Mouse (Mus musculus) bone marrow, adult 2 months (tissue): ENCODE measurements around the gene Rrp9.

Experiments
- CTCF ChIP-seq: fragments of 200-500 bp; IDR thresholded peaks from 2 replicates; pipeline ENCODE4 v1.5.1; 2011; ENCODE audit warnings: low read length, control low read depth; ENCODE audit not compliant: control insufficient read depth, insufficient read depth
- POLR2A ChIP-seq: fragments of 200-500 bp; IDR thresholded peaks from 2 replicates; pipeline ENCODE4 v1.6.1; 2011; ENCODE audit warnings: low read depth, mild to moderate bottlenecking, control low read depth, low read length, borderline replicate concordance; ENCODE audit not compliant: control insufficient read depth

DNA sequence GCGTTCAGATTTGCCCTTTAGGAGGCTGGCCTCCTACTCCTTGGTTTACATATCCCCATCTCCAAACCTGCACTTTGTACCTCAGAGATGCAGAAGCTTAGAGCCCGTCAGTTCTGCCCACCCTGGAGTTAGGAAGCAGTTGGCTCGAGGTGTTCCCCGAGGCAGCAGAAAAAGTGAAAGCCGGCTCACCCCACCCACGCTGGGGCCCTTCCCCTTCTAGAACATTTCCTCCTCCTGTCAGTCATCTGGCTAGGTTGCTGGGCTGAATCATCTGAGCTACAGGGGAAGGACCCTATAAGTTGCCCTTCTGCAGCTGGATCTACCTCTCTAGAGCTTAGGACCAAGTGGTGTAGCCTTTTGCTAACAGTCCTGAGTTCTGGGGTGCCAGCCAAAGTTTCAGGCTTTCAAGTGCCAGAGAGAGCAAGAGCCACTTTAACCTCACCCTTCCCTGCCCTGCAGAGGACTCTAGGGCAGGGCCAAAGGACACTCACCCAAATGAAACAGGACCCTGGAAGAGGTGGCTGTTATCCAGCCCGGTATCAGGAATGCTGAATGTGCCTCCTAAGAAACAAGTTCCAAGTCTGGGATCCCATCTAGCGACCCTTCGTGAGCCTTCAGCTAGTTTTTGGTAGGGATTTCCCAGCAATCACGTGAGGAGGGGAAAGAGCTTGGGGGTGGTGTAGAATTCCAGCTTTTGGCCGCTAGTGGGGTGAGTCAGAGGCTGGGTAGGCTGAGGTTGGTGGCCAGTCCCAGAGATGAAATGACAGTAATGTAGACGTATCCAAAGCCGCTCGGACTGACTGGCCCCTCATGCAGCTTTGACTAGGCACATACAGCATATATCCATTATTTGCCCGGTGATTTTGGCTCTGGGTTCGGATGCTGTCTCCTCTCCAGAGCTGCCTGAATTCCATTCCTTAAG lies 500 bp downstream of the Rrp9 start:
- TF ChIP-seq CTCF: no peak
- no peak for TF ChIP-seq POLR2A
